ENCODE assay signal across 10 mouse cellular contexts in genomic region chr17:87011301-87012019, GRCm38 (mm10). TPM values are rescaled to one million over a fixed set of nuclear protein-coding genes. Genes with fewer than 3 reads are reported as not detected.
DNase-seq lines count a peak whose midpoint lies in the region; ATAC-seq lines count a peak whose summit lies in the region.
"Had no signal": no experiment of that assay in that cellular context is flagged by ENCODE, and none has a peak within 500 bp of the region (broad histone marks: within the 10 kb centered on the region; RNA-seq: fewer than 3 reads in every experiment).

No protein-coding gene starts in this region.

- peak; percentile 65 to 71 for DNase-seq in left cerebral cortex, adult 18-20 months (ENCODE audit: low spot score in 2 of 2)
- DNase-seq in left cerebral cortex, adult 11 months (ENCODE audit: low spot score) = no peak
- peak; percentile 92 to 94 for DNase-seq in cerebellum, postnatal 10 days
- peak; percentile 46 to 63 for DNase-seq in layer of hippocampus, postnatal 25 days (ENCODE audit: extremely low spot score in 1 of 2, low spot score in 1 of 2)
- DNase-seq in telencephalon, adult 2 months (ENCODE audit: low read depth, low spot score) = peak; percentile 54
- DNase-seq in embryonic facial prominence, embryonic 10.5 days (ENCODE audit: low spot score) = no peak
- DNase-seq in spleen, postnatal 4 days (ENCODE audit: low spot score in 2 of 2) = no peak
- DNase-seq: heart, postnatal 14 days; lung, postnatal 4 days had no signal

- H3K27ac ChIP-seq in embryonic facial prominence, embryonic 10.5 days (replicated peaks) = no peak overlapping the region

- no peak for ATAC-seq in erythroblast, adult 5-6 weeks (replicated peaks; ENCODE audit: low FRiP score, poor library complexity, severe bottlenecking)

- H3K9me3 ChIP-seq in embryonic facial prominence, embryonic 10.5 days = no peaks in the 10 kb centered on the region; the same call in 1 of the 2 replicates

- H3K27me3 ChIP-seq in embryonic facial prominence, embryonic 10.5 days (replicated peaks; ENCODE audit: low read depth, poor library complexity, severe bottlenecking) = no peaks in the 10 kb centered on the region

- H3K4me1 ChIP-seq in embryonic facial prominence, embryonic 10.5 days = no peaks in the 10 kb centered on the region

- no peak overlapping the region for H3K4me3 ChIP-seq in embryonic facial prominence, embryonic 10.5 days

- peaks cover 34% of the 10 kb centered on the region for H3K36me3 ChIP-seq in embryonic facial prominence, embryonic 10.5 days (replicated peaks)

- 94% methylated on average over 13 of the region's 13 CpGs for WGBS in embryonic facial prominence, embryonic 10.5 days

RNA-seq across cellular contexts. Expression of gene Pigf, which starts 13.7 kb away (rescaled TPM):
- 10 to 100 TPM; 19.1 to 19.7 TPM for total RNA-seq in left cerebral cortex, adult 18-20 months (2021)
- 10 to 100 TPM; 16.9 to 17.7 TPM for total RNA-seq in layer of hippocampus, postnatal 25 days (2021)
- 42.4 and 45.1 TPM in 2 replicates for polyA plus RNA-seq in embryonic facial prominence, embryonic 10.5 days (2016; fragmentation: Nextera tagmentation; extraction: Ambion mirVana)
- total RNA-seq in erythroblast, adult 5-6 weeks (2015; ENCODE audit: low replicate concordance) = 11.7 TPM in 1 of 2 replicates, not detected in the other
- total RNA-seq in erythroblast, adult 5-6 weeks (2017; ENCODE audit: low replicate concordance) = 0.42 and 6.1 TPM in 2 replicates

RNA-seq across cellular contexts. Expression of gene Cript, which starts 13.9 kb away (rescaled TPM):
- 10 to 100 TPM; 57.7 to 68.4 TPM for total RNA-seq in left cerebral cortex, adult 18-20 months (2021)
- 10 to 100 TPM; 58.6 to 61.3 TPM for total RNA-seq in layer of hippocampus, postnatal 25 days (2021)
- polyA plus RNA-seq in embryonic facial prominence, embryonic 10.5 days (2016; fragmentation: Nextera tagmentation; extraction: Ambion mirVana) = 147 and 155 TPM in 2 replicates
- 89.9 and 95.5 TPM in 2 replicates for total RNA-seq in erythroblast, adult 5-6 weeks (2015; ENCODE audit: low replicate concordance)
- total RNA-seq in erythroblast, adult 5-6 weeks (2017; ENCODE audit: low replicate concordance) = 51.6 and 60.5 TPM in 2 replicates

RNA-seq across cellular contexts. Expression of gene Rhoq, which starts 48.6 kb away (rescaled TPM):
- total RNA-seq in left cerebral cortex, adult 18-20 months (2021) = 10 to 100 TPM; 37.8 to 46.2 TPM
- 10 to 100 TPM; 32.8 to 37.8 TPM for total RNA-seq in layer of hippocampus, postnatal 25 days (2021)
- 11.9 and 13.1 TPM in 2 replicates for polyA plus RNA-seq in embryonic facial prominence, embryonic 10.5 days (2016; fragmentation: Nextera tagmentation; extraction: Ambion mirVana)
- total RNA-seq in erythroblast, adult 5-6 weeks (2015; ENCODE audit: low replicate concordance) = 1.7 and 2.5 TPM in 2 replicates
- total RNA-seq in erythroblast, adult 5-6 weeks (2017; ENCODE audit: low replicate concordance) = 2.5 and 7.2 TPM in 2 replicates

Comparison
In these comparisons a context has a peak if more than half of its experiments do, and no peak if none do; other contexts are left out.
1. DNase-seq: peak in left cerebral cortex, adult 18-20 months (2 of 2), cerebellum, postnatal 10 days (2 of 2), layer of hippocampus, postnatal 25 days (2 of 2) and telencephalon, adult 2 months (single experiment); none in left cerebral cortex, adult 11 months (single experiment), embryonic facial prominence, embryonic 10.5 days (single experiment) and spleen, postnatal 4 days (0 of 2).
2. RNA of gene Rhoq, which starts 48.6 kb away (total RNA-seq): 37.8 to 46.2 TPM in left cerebral cortex, adult 18-20 months and 32.8 to 37.8 TPM in layer of hippocampus, postnatal 25 days; 1.7 to 7.2 TPM in erythroblast, adult 5-6 weeks; every median in the first group is over 4 times any median in the second.